Mouse (Mus musculus) neural tube, embryonic 14.5 days (tissue): Measurements from ENCODE around the gene Mtx1. TPM values are rescaled to one million over a fixed set of nuclear protein-coding genes. Genes with fewer than 3 reads are reported as not detected.
A peak's percentile ranks its signal among the peaks of the same experiment; 100 is the strongest.

Experiments
- ATAC-seq: fragments of 200-750 bp; cut with Nextera tagmentation; 2 replicates; pipeline ENCODE4 v1.8.0; 2017; ENCODE audit warnings: low read depth, mild to moderate bottlenecking, moderate TSS enrichment, moderate library complexity
- H3K27ac ChIP-seq: fragments of 300-500 bp; sonication (generic); 2 replicates; pipeline ENCODE4 v1.5.1; 2014; ENCODE audit warnings: low read depth, mild to moderate bottlenecking, control low read depth, low read length, moderate library complexity, mixed read lengths
- H3K27me3 ChIP-seq: fragments of 300-500 bp; sonication (generic); 2 replicates; pipeline ENCODE4 v1.6.1; 2014; ENCODE audit warnings: low read length; ENCODE audit not compliant: control insufficient read depth, insufficient read depth
- H3K36me3 ChIP-seq: fragments of 300-500 bp; sonication (generic); 2 replicates; pipeline ENCODE4 v1.6.1; 2014; ENCODE audit warnings: low read length, mixed read lengths; ENCODE audit not compliant: control insufficient read depth, insufficient read depth
- H3K4me1 ChIP-seq: fragments of 300-500 bp; sonication (generic); 2 replicates; pipeline ENCODE4 v1.6.1; 2014; ENCODE audit warnings: low read length; ENCODE audit not compliant: control insufficient read depth, insufficient read depth
- H3K4me2 ChIP-seq: fragments of 300-500 bp; sonication (generic); 2 replicates; pipeline ENCODE4 v1.6.1; 2014; ENCODE audit warnings: mild to moderate bottlenecking, low read depth, low read length, control low read depth
- H3K4me3 ChIP-seq: fragments of 300-500 bp; sonication (generic); 2 replicates; pipeline ENCODE4 v1.5.1; 2014; ENCODE audit warnings: low read depth, low read length, control low read depth, mixed read lengths
- H3K9ac ChIP-seq: fragments of 300-500 bp; sonication (generic); replicated peaks from 2 replicates; pipeline ENCODE4 v1.6.1; 2014; ENCODE audit warnings: low read depth, mild to moderate bottlenecking, control low read depth, low read length, mixed read lengths
- H3K9me3 ChIP-seq: fragments of 300-500 bp; sonication (generic); 2 replicates; pipeline ENCODE4 v1.6.1; 2016; ENCODE audit warnings: low read length; ENCODE audit not compliant: control insufficient read depth
- WGBS: fragments of 180-500 bp; shearing (Covaris S2); extraction: QIAGEN DNeasy Blood & Tissue Kit; methylation state at CpG from one replicate; pipeline ENCODE4 v1.1.7; 2014; 5-methylcytosine and 5-hydroxymethylcytosine counted together
- polyA plus RNA-seq: library from polyadenylated mRNA; unstranded; fragments of >200 nt; fragmentation: Nextera tagmentation; extraction: Ambion mirVana; gene quantifications from 2 replicates; pipeline ENCODE4 v1.2.1, GENCODE M21; 2014

Gene Mtx1
- polyA plus RNA-seq, 1 experiment from 2014 or later = 151 TPM

- Histone ChIP-seq H3K4me2 (no peak within 1 kb of the TSS), H3K36me3 (no peaks in the 10 kb centered on the region), H3K9me3 (no peaks in the 10 kb centered on the region), H3K27me3 (no peaks in the 10 kb centered on the region), H3K27ac (no peak within 1 kb of the TSS), H3K4me1 (no peaks in the 10 kb centered on the region), H3K9ac (no peak within 1 kb of the TSS), H3K4me3 (no peak within 1 kb of the TSS)
- WGBS = 55% methylated on average over 7 of the region's 7 CpGs
- ATAC-seq = no peak
Observed at GRCm38 (mm10) chr3:89259076-89259475, 32.2 kb upstream of the Mtx1 start, which contains the start of gene Dpm3. Dpm3 (plus strand) TSS chr3:89259358.

- Histone ChIP-seq H3K27me3 (no peaks in the 10 kb centered on the region), H3K36me3 (no peaks in the 10 kb centered on the region), H3K9ac (no peak overlapping the region), H3K4me1 (peaks cover 5% of the 10 kb centered on the region; the same call in 1 of the 2 replicates), H3K27ac (no peak overlapping the region), H3K9me3 (no peaks in the 10 kb centered on the region), H3K4me3 (no peak overlapping the region), H3K4me2 (no peak overlapping the region)
- no peak for ATAC-seq
- WGBS = 83% methylated on average over 5 of the region's 5 CpGs
Observed at GRCm38 (mm10) chr3:89256177-89256576, 29.3 kb upstream of the Mtx1 start.

GRCm38 (mm10) chr3:89254994-89255393, 28.1 kb upstream of the Mtx1 start:
- Histone ChIP-seq H3K27me3 (no peaks in the 10 kb centered on the region), H3K4me2 (no peak overlapping the region), H3K36me3 (no peaks in the 10 kb centered on the region), H3K4me3 (no peak overlapping the region), H3K27ac (no peak overlapping the region), H3K4me1 (peaks cover 7% of the 10 kb centered on the region; the same call in 1 of the 2 replicates), H3K9me3 (no peaks in the 10 kb centered on the region), H3K9ac (no peak overlapping the region)
- ATAC-seq = no peak
- 96% methylated on average over 5 of the region's 5 CpGs for WGBS

- no peak overlapping the region for H3K27ac ChIP-seq
- no peak overlapping the region for H3K9ac ChIP-seq
- no peak overlapping the region for H3K4me3 ChIP-seq
- peak overlapping the region; percentile 33; the same call in 1 of the 2 replicates for H3K4me2 ChIP-seq
- peaks cover 15% of the 10 kb centered on the region; the same call in 1 of the 2 replicates for H3K4me1 ChIP-seq
- no peaks in the 10 kb centered on the region for H3K27me3 ChIP-seq
- peak; percentile 5; the same call in 1 of the 2 replicates for ATAC-seq
- no peaks in the 10 kb centered on the region for H3K36me3 ChIP-seq
- H3K9me3 ChIP-seq = no peaks in the 10 kb centered on the region
- 4% methylated on average over 17 of the region's 17 CpGs for WGBS
Observed at GRCm38 (mm10) chr3:89251365-89251895, 24.5 kb upstream of the Mtx1 start.

- Histone ChIP-seq H3K9me3 (no peaks in the 10 kb centered on the region), H3K27me3 (no peaks in the 10 kb centered on the region), H3K4me3 (no peak overlapping the region), H3K4me1 (peaks cover 15% of the 10 kb centered on the region; the same call in 1 of the 2 replicates), H3K36me3 (no peaks in the 10 kb centered on the region), H3K9ac (no peak overlapping the region), H3K27ac (no peak overlapping the region), H3K4me2 (no peak overlapping the region)
- no peak for ATAC-seq
- 25% methylated on average over 7 of the region's 7 CpGs for WGBS
Observed at GRCm38 (mm10) chr3:89250435-89251040, 23.6 kb upstream of the Mtx1 start.

GRCm38 (mm10) chr3:89247466-89247865, 20.6 kb upstream of the Mtx1 start:
- H3K4me3 ChIP-seq = peak overlapping the region; percentile 42; the same call in 1 of the 2 replicates
- no peaks in the 10 kb centered on the region for H3K9me3 ChIP-seq
- H3K27me3 ChIP-seq = no peaks in the 10 kb centered on the region
- H3K36me3 ChIP-seq = peaks cover 4% of the 10 kb centered on the region; the same call in 1 of the 2 replicates
- peaks cover 31% of the 10 kb centered on the region for H3K4me1 ChIP-seq
- 88% methylated on average over 4 of the region's 4 CpGs for WGBS
- peak overlapping the region; percentile 93 for H3K4me2 ChIP-seq
- no peak for ATAC-seq
- no peak overlapping the region for H3K9ac ChIP-seq
- no peak overlapping the region for H3K27ac ChIP-seq

GRCm38 (mm10) chr3:89246261-89247100, 19.6 kb upstream of the Mtx1 start, which contains the start of gene Trim46:
Trim46 (minus strand) TSS chr3:89246309.
- Histone ChIP-seq H3K27me3 (no peaks in the 10 kb centered on the region), H3K36me3 (peaks cover 10% of the 10 kb centered on the region), H3K4me3 (peak within 1 kb of the TSS; percentile 42), H3K4me1 (peaks cover 30% of the 10 kb centered on the region), H3K4me2 (peak within 1 kb of the TSS; percentile 93), H3K9me3 (no peaks in the 10 kb centered on the region), H3K9ac (peak within 1 kb of the TSS; percentile 70), H3K27ac (peak within 1 kb of the TSS; percentile 94)
- under 1% methylated on average over 41 of the region's 42 CpGs for WGBS
- ATAC-seq = peak; percentile 64

- Histone ChIP-seq H3K4me3 (peak within 1 kb of the TSS; percentile 42), H3K36me3 (peaks cover 13% of the 10 kb centered on the region), H3K27me3 (no peaks in the 10 kb centered on the region), H3K9me3 (no peaks in the 10 kb centered on the region), H3K4me1 (peaks cover 25% of the 10 kb centered on the region), H3K27ac (peak within 1 kb of the TSS; percentile 94), H3K9ac (peak within 1 kb of the TSS; percentile 70), H3K4me2 (peak within 1 kb of the TSS; percentile 93)
- WGBS = 3% methylated on average over 20 of the region's 20 CpGs
- peak; percentile 52 for ATAC-seq
Observed at GRCm38 (mm10) chr3:89245688-89246171, 18.8 kb upstream of the Mtx1 start, which contains the start of gene Krtcap2. Krtcap2 (plus strand) TSS chr3:89245966.
